Mouse (Mus musculus) limb, embryonic 13.5 days (tissue): Measurements from ENCODE around the gene Mark4. TPM values are rescaled to one million over a fixed set of nuclear protein-coding genes. Genes with fewer than 3 reads are reported as not detected.

Experiments
- ATAC-seq: fragments of 200-750 bp; cut with Nextera tagmentation; 2 replicates; pipeline ENCODE4 v1.8.0; 2017; ENCODE audit warnings: low read depth, moderate number of reproducible peaks, moderate TSS enrichment; ENCODE audit not compliant: low FRiP score
- H3K27ac ChIP-seq: fragments of 300-500 bp; sonication (generic); 2 replicates; pipeline ENCODE4 v1.5.1; 2015; ENCODE audit warnings: inconsistent platforms, mild to moderate bottlenecking, moderate library complexity
- H3K27me3 ChIP-seq: fragments of 300-500 bp; sonication (generic); 2 replicates; pipeline ENCODE4 v1.6.1; 2015; ENCODE audit warnings: mild to moderate bottlenecking, inconsistent platforms
- H3K36me3 ChIP-seq: fragments of 300-500 bp; sonication (generic); 2 replicates; pipeline ENCODE4 v1.6.1; 2015; ENCODE audit warnings: inconsistent platforms, mild to moderate bottlenecking, moderate library complexity
- H3K4me1 ChIP-seq: fragments of 300-500 bp; sonication (generic); 2 replicates; pipeline ENCODE4 v1.6.1; 2015; ENCODE audit warnings: inconsistent platforms
- H3K4me2 ChIP-seq: fragments of 300-500 bp; sonication (generic); replicated peaks from 2 replicates; pipeline ENCODE4 v1.6.1; 2015; ENCODE audit warnings: inconsistent platforms, mild to moderate bottlenecking, moderate library complexity
- H3K4me3 ChIP-seq: fragments of 300-500 bp; sonication (generic); 2 replicates; pipeline ENCODE4 v1.5.1; 2015; ENCODE audit warnings: moderate library complexity, mild to moderate bottlenecking, inconsistent platforms
- H3K9ac ChIP-seq: fragments of 300-500 bp; sonication (generic); 2 replicates; pipeline ENCODE4 v1.6.1; 2015; ENCODE audit warnings: mild to moderate bottlenecking, inconsistent platforms
- H3K9me3 ChIP-seq: fragments of 300-500 bp; sonication (generic); 2 replicates; pipeline ENCODE4 v1.6.1; 2016; ENCODE audit warnings: inconsistent platforms
- WGBS: fragments of 180-500 bp; shearing (Covaris S2); methylation state at CpG from one replicate; pipeline ENCODE4 v1.1.7; 2015; 5-methylcytosine and 5-hydroxymethylcytosine counted together
- polyA plus RNA-seq: library from polyadenylated mRNA; unstranded; fragments of >200 nt; fragmentation: Nextera tagmentation; extraction: Ambion mirVana; gene quantifications from 2 replicates; pipeline ENCODE4 v1.2.1, GENCODE M21; 2015

Gene Mark4
- polyA plus RNA-seq, 1 experiment from 2014 or later: 9.8 TPM

GRCm38 (mm10) chr7:19409753-19410152 lies 48.9 kb downstream of the Mark4 start:
- WGBS: 43% methylated on average over 6 of the region's 6 CpGs
- ATAC-seq: peak; percentile 68; the same call in 1 of the 2 replicates
- H3K4me1 ChIP-seq: 0 out of 2 replicates have a peak, but pooled peaks cover 8% of the 10 kb centered on the region
- no peak overlapping the region for H3K4me3 ChIP-seq
- H3K27ac ChIP-seq: no peak overlapping the region
- no peaks in the 10 kb centered on the region; the same call in 1 of the 2 replicates for H3K9me3 ChIP-seq
- H3K36me3 ChIP-seq: no peaks in the 10 kb centered on the region
- H3K4me2 ChIP-seq: no peak overlapping the region
- H3K27me3 ChIP-seq: peaks cover 12% of the 10 kb centered on the region
- H3K9ac ChIP-seq: no peak overlapping the region; the same call in 1 of the 2 replicates

- Histone ChIP-seq H3K9me3 (peaks cover 9% of the 10 kb centered on the region; the same call in 1 of the 2 replicates), H3K4me3 (0 out of 2 replicates have a peak overlapping the region, but pooled peaks have one; percentile 13), H3K9ac (no peak overlapping the region), H3K27ac (no peak overlapping the region), H3K36me3 (no peaks in the 10 kb centered on the region), H3K4me1 (peaks cover 18% of the 10 kb centered on the region), H3K4me2 (peak overlapping the region; percentile 48), H3K27me3 (peaks cover 55% of the 10 kb centered on the region)
- WGBS: 3% methylated on average over 19 of the region's 19 CpGs
- ATAC-seq: peak; percentile 30; the same call in 1 of the 2 replicates
Observed at GRCm38 (mm10) chr7:19405417-19405816, 53.2 kb downstream of the Mark4 start.

- no peaks in the 10 kb centered on the region for H3K36me3 ChIP-seq
- ATAC-seq: no peak
- H3K9me3 ChIP-seq: peaks cover 9% of the 10 kb centered on the region; the same call in 1 of the 2 replicates
- H3K27ac ChIP-seq: no peak within 1 kb of the TSS
- H3K4me2 ChIP-seq: peak within 1 kb of the TSS; percentile 98
- H3K4me1 ChIP-seq: peaks cover 18% of the 10 kb centered on the region
- peak within 1 kb of the TSS; percentile 71 for H3K9ac ChIP-seq
- H3K27me3 ChIP-seq: peaks cover 63% of the 10 kb centered on the region
- peak within 1 kb of the TSS; percentile 65 for H3K4me3 ChIP-seq
- 51% methylated on average over 7 of the region's 7 CpGs for WGBS
Observed at GRCm38 (mm10) chr7:19404476-19404875, 54.1 kb downstream of the Mark4 start, which contains the start of gene Ckm. Ckm (plus strand) TSS chr7:19404776.

- no peaks in the 10 kb centered on the region for H3K36me3 ChIP-seq
- H3K9me3 ChIP-seq: peaks cover 9% of the 10 kb centered on the region; the same call in 1 of the 2 replicates
- ATAC-seq: peak; percentile 58; the same call in 1 of the 2 replicates
- WGBS: under 1% methylated on average over 62 of the region's 62 CpGs
- H3K4me3 ChIP-seq: peak within 1 kb of the TSS; percentile 65
- peak within 1 kb of the TSS; percentile 71 for H3K9ac ChIP-seq
- H3K27ac ChIP-seq: no peak within 1 kb of the TSS
- peak within 1 kb of the TSS; percentile 98 for H3K4me2 ChIP-seq
- H3K27me3 ChIP-seq: peaks cover 69% of the 10 kb centered on the region
- H3K4me1 ChIP-seq: peaks cover 22% of the 10 kb centered on the region
Observed at GRCm38 (mm10) chr7:19403731-19404296, 54.8 kb downstream of the Mark4 start, which contains the start of gene Klc3. Klc3 (minus strand) TSS chr7:19404104.

GRCm38 (mm10) chr7:19402535-19403112 lies 56.0 kb downstream of the Mark4 start:
- H3K4me2 ChIP-seq: no peak overlapping the region
- H3K27me3 ChIP-seq: peaks cover 70% of the 10 kb centered on the region
- no peaks in the 10 kb centered on the region for H3K36me3 ChIP-seq
- H3K9me3 ChIP-seq: peaks cover 9% of the 10 kb centered on the region; the same call in 1 of the 2 replicates
- no peak overlapping the region for H3K4me3 ChIP-seq
- H3K9ac ChIP-seq: no peak overlapping the region
- H3K27ac ChIP-seq: no peak overlapping the region
- WGBS: 84% methylated on average over 9 of the region's 9 CpGs
- H3K4me1 ChIP-seq: peaks cover 22% of the 10 kb centered on the region
- ATAC-seq: no peak

GRCm38 (mm10) chr7:19400946-19401345 lies 57.7 kb downstream of the Mark4 start:
- Histone ChIP-seq H3K9me3 (peaks cover 9% of the 10 kb centered on the region; the same call in 1 of the 2 replicates), H3K4me1 (peaks cover 22% of the 10 kb centered on the region), H3K9ac (no peak overlapping the region), H3K4me2 (no peak overlapping the region), H3K36me3 (peaks cover 2% of the 10 kb centered on the region; the same call in 1 of the 2 replicates), H3K27ac (no peak overlapping the region), H3K27me3 (peaks cover 66% of the 10 kb centered on the region), H3K4me3 (no peak overlapping the region)
- 77% methylated on average over 4 of the region's 4 CpGs for WGBS
- ATAC-seq: no peak

- 2% methylated on average over 27 of the region's 27 CpGs for WGBS
- Histone ChIP-seq H3K4me2 (peak overlapping the region; percentile 64), H3K9me3 (peaks cover 9% of the 10 kb centered on the region; the same call in 1 of the 2 replicates), H3K27ac (no peak overlapping the region), H3K36me3 (peaks cover 14% of the 10 kb centered on the region), H3K4me1 (peaks cover 22% of the 10 kb centered on the region), H3K27me3 (peaks cover 58% of the 10 kb centered on the region), H3K9ac (peak overlapping the region; percentile 51), H3K4me3 (peak overlapping the region; percentile 38)
- ATAC-seq: no peak
Observed at GRCm38 (mm10) chr7:19399496-19400280, 58.9 kb downstream of the Mark4 start.

GRCm38 (mm10) chr7:19394484-19394883 lies 64.1 kb downstream of the Mark4 start:
- Histone ChIP-seq H3K36me3 (peaks cover 66% of the 10 kb centered on the region), H3K9me3 (no peaks in the 10 kb centered on the region), H3K4me1 (peaks cover 6% of the 10 kb centered on the region), H3K4me3 (no peak overlapping the region), H3K27ac (no peak overlapping the region), H3K9ac (no peak overlapping the region), H3K4me2 (no peak overlapping the region), H3K27me3 (peaks cover 8% of the 10 kb centered on the region)
- ATAC-seq: no peak
- 87% methylated on average over 8 of the region's 8 CpGs for WGBS

- Histone ChIP-seq H3K27me3 (no peaks in the 10 kb centered on the region), H3K4me1 (peaks cover under 1% of the 10 kb centered on the region; the same call in 1 of the 2 replicates), H3K36me3 (peaks cover 98% of the 10 kb centered on the region), H3K9ac (no peak overlapping the region), H3K4me3 (no peak overlapping the region), H3K27ac (no peak overlapping the region), H3K9me3 (no peaks in the 10 kb centered on the region), H3K4me2 (no peak overlapping the region)
- WGBS: 70% methylated on average over 10 of the region's 10 CpGs
- ATAC-seq: no peak
Observed at GRCm38 (mm10) chr7:19388699-19389413, 69.8 kb downstream of the Mark4 start.

- WGBS: 89% methylated on average over 9 of the region's 9 CpGs
- peaks cover 53% of the 10 kb centered on the region for H3K36me3 ChIP-seq
Observed at GRCm38 (mm10) chr7:19383708-19384107, 74.9 kb downstream of the Mark4 start.

GRCm38 (mm10) chr7:19382166-19382541 lies 76.5 kb downstream of the Mark4 start:
- peaks cover 50% of the 10 kb centered on the region for H3K36me3 ChIP-seq
- H3K9ac ChIP-seq: peak overlapping the region; percentile 88
- ATAC-seq: peak; percentile 52; the same call in 1 of the 2 replicates
- no peak overlapping the region for H3K27ac ChIP-seq
- H3K4me2 ChIP-seq: peak overlapping the region; percentile 91
- peaks cover 15% of the 10 kb centered on the region for H3K4me1 ChIP-seq
- H3K4me3 ChIP-seq: peak overlapping the region; percentile 95
- H3K27me3 ChIP-seq: no peaks in the 10 kb centered on the region
- WGBS: under 1% methylated on average over 35 of the region's 37 CpGs
- no peaks in the 10 kb centered on the region for H3K9me3 ChIP-seq

More at GRCm38 (mm10) chr7:19383708-19384107, 74.9 kb downstream of the Mark4 start:
- H3K9ac ChIP-seq: no peak overlapping the region
- H3K27ac ChIP-seq: no peak overlapping the region
- H3K4me2 ChIP-seq: peak overlapping the region; percentile 91; the same call in 1 of the 2 replicates
- no peak overlapping the region for H3K4me3 ChIP-seq
- H3K27me3 ChIP-seq: no peaks in the 10 kb centered on the region
- no peak for ATAC-seq
- H3K4me1 ChIP-seq: peaks cover 15% of the 10 kb centered on the region
- H3K9me3 ChIP-seq: no peaks in the 10 kb centered on the region
